In genomic region chr14:72889663-72890062, GRCm38 (mm10) we compare ENCODE assay signal across 18 mouse cellular contexts.
DNase-seq lines count a peak whose midpoint lies in the region.
"Had no signal": no experiment of that assay in that cellular context is flagged by ENCODE, and none has a peak within 500 bp of the region (broad histone marks: within the 10 kb centered on the region; RNA-seq: fewer than 3 reads in every experiment).

No protein-coding gene starts in this region.

- peak; percentile 58 for DNase-seq in 3134 (ENCODE audit: extremely low read depth, insufficient read length, low spot score)
- peak; percentile 94 for DNase-seq in 416B (ENCODE audit: low read depth)
- DNase-seq in brain, adult 2 months (ENCODE audit: low read depth, low spot score), result peak; percentile 43
- DNase-seq in cerebellum, adult 8-10 months, result no peak
- DNase-seq in embryo, embryonic 10.5 days (ENCODE audit: low spot score), result no peak
- no peak for DNase-seq in spleen, adult 18-20 months
- DNase-seq: adrenal gland, adult 8-10 months; adrenal gland, postnatal 36 days; B cell, adult 2 months; cerebellum, adult 11 months; cerebellum, adult 2 months; cerebellum, postnatal 14 days; embryo, embryonic 11 days; gastrocnemius, postnatal 25 days; heart, adult 18-20 months; heart, postnatal 10 days; heart, postnatal 36 days; kidney, adult 11 months had no signal

Comparison
In these comparisons a context has a peak if more than half of its experiments do, and no peak if none do; other contexts are left out.
1. DNase-seq: peak in 3134 (single experiment), 416B (single experiment) and brain, adult 2 months (single experiment); none in cerebellum, adult 8-10 months (single experiment), embryo, embryonic 10.5 days (single experiment) and spleen, adult 18-20 months (0 of 2).